Mouse (Mus musculus) intestine, postnatal 0 days (tissue): ENCODE measurements around the gene Ssmem1. TPM values are rescaled to one million over a fixed set of nuclear protein-coding genes. Genes with fewer than 3 reads are reported as not detected.

Experiments
- ATAC-seq: fragments of 200-750 bp; cut with Nextera tagmentation; 2 replicates; pipeline ENCODE4 v1.8.0; 2017; ENCODE audit warnings: mild to moderate bottlenecking, moderate TSS enrichment, moderate library complexity
- H3K27ac ChIP-seq: fragments of 300-500 bp; sonication (generic); 2 replicates; pipeline ENCODE4 v1.5.1; 2014; ENCODE audit warnings: mild to moderate bottlenecking, low read depth, low read length, moderate library complexity
- H3K27me3 ChIP-seq: fragments of 300-500 bp; sonication (generic); replicated peaks from 2 replicates; pipeline ENCODE4 v1.6.1; 2014; ENCODE audit warnings: low read length, mixed read lengths; ENCODE audit not compliant: control insufficient read depth, insufficient read depth
- H3K36me3 ChIP-seq: fragments of 300-500 bp; sonication (generic); 2 replicates; pipeline ENCODE4 v1.6.1; 2014; ENCODE audit warnings: mild to moderate bottlenecking, moderate library complexity; ENCODE audit not compliant: control insufficient read depth, insufficient read depth
- H3K4me1 ChIP-seq: fragments of 300-500 bp; sonication (generic); replicated peaks from 2 replicates; pipeline ENCODE4 v1.6.1; 2014; ENCODE audit warnings: antibody characterized with exemption, low read length, mixed read lengths; ENCODE audit not compliant: control insufficient read depth, insufficient read depth
- H3K4me2 ChIP-seq: fragments of 300-500 bp; sonication (generic); replicated peaks from 2 replicates; pipeline ENCODE4 v1.6.1; 2014; ENCODE audit warnings: low read depth, mild to moderate bottlenecking, moderate library complexity
- H3K4me3 ChIP-seq: fragments of 300-500 bp; sonication (generic); 2 replicates; pipeline ENCODE4 v1.5.1; 2014; ENCODE audit warnings: low read depth, low read length
- H3K9ac ChIP-seq: fragments of 300-500 bp; sonication (generic); 2 replicates; pipeline ENCODE4 v1.6.1; 2014; ENCODE audit warnings: mild to moderate bottlenecking, low read depth, low read length
- H3K9me3 ChIP-seq: fragments of 300-500 bp; sonication (generic); 2 replicates; pipeline ENCODE4 v1.6.1; 2016; ENCODE audit warnings: mixed run types; ENCODE audit not compliant: control insufficient read depth
- CTCF ChIP-seq: sonication (generic); IDR thresholded peaks from 2 replicates; pipeline ENCODE4 v1.5.1; 2016; ENCODE audit warnings: low read depth, mild to moderate bottlenecking, control low read depth, antibody characterized with exemption, moderate library complexity
- WGBS: fragments of 180-500 bp; shearing (Covaris S2); extraction: QIAGEN DNeasy Blood & Tissue Kit; methylation state at CpG from one replicate; pipeline ENCODE4 v1.1.7; 2014; 5-methylcytosine and 5-hydroxymethylcytosine counted together
- polyA plus RNA-seq: library from polyadenylated mRNA; unstranded; fragments of >200 nt; fragmentation: Nextera tagmentation; extraction: Ambion mirVana; gene quantifications from 2 replicates; pipeline ENCODE4 v1.2.1, GENCODE M21; 2015

Ssmem1 gene
- polyA plus RNA-seq, 1 experiment from 2014 or later, result not detected

- Histone ChIP-seq H3K9me3 (no peaks in the 10 kb centered on the region), H3K27ac (no peak overlapping the region), H3K27me3 (no peaks in the 10 kb centered on the region), H3K4me1 (no peaks in the 10 kb centered on the region), H3K36me3 (no peaks in the 10 kb centered on the region), H3K9ac (no peak overlapping the region), H3K4me2 (no peak overlapping the region), H3K4me3 (no peak overlapping the region)
- 77% methylated on average over 1 of the region's 1 CpGs for WGBS
- no peak for ATAC-seq
- no peak for TF ChIP-seq CTCF
Observed at GRCm38 (mm10) chr6:30468058-30468457, 41.6 kb upstream of the Ssmem1 start.

GRCm38 (mm10) chr6:30468684-30469083 lies 41.0 kb upstream of the Ssmem1 start:
- H3K27ac ChIP-seq, result no peak overlapping the region
- H3K27me3 ChIP-seq, result no peaks in the 10 kb centered on the region
- no peak overlapping the region for H3K4me2 ChIP-seq
- TF ChIP-seq CTCF, result peak; percentile 67
- H3K4me3 ChIP-seq, result no peak overlapping the region
- H3K4me1 ChIP-seq, result no peaks in the 10 kb centered on the region
- H3K36me3 ChIP-seq, result no peaks in the 10 kb centered on the region
- no peaks in the 10 kb centered on the region for H3K9me3 ChIP-seq
- no peak overlapping the region for H3K9ac ChIP-seq
- ATAC-seq, result no peak
- WGBS, result 63% methylated on average over 12 of the region's 12 CpGs

GRCm38 (mm10) chr6:30469370-30469769 lies 40.3 kb upstream of the Ssmem1 start:
- Histone ChIP-seq H3K4me1 (no peaks in the 10 kb centered on the region), H3K27ac (no peak overlapping the region), H3K27me3 (no peaks in the 10 kb centered on the region), H3K9me3 (no peaks in the 10 kb centered on the region), H3K4me3 (no peak overlapping the region), H3K36me3 (no peaks in the 10 kb centered on the region), H3K9ac (no peak overlapping the region), H3K4me2 (no peak overlapping the region)
- no peak for TF ChIP-seq CTCF
- no peak for ATAC-seq
- WGBS, result 78% methylated on average over 12 of the region's 12 CpGs

GRCm38 (mm10) chr6:30471706-30472105 lies 37.9 kb upstream of the Ssmem1 start:
- Histone ChIP-seq H3K27ac (no peak overlapping the region), H3K4me3 (no peak overlapping the region), H3K4me2 (no peak overlapping the region), H3K4me1 (no peaks in the 10 kb centered on the region), H3K36me3 (no peaks in the 10 kb centered on the region), H3K27me3 (no peaks in the 10 kb centered on the region), H3K9me3 (no peaks in the 10 kb centered on the region), H3K9ac (no peak overlapping the region)
- TF ChIP-seq CTCF, result no peak
- ATAC-seq, result no peak
- WGBS, result 69% methylated on average over 3 of the region's 3 CpGs

GRCm38 (mm10) chr6:30476025-30476765 lies 33.5 kb upstream of the Ssmem1 start:
- Histone ChIP-seq H3K4me3 (no peak overlapping the region), H3K4me2 (no peak overlapping the region), H3K4me1 (no peaks in the 10 kb centered on the region), H3K27ac (no peak overlapping the region), H3K36me3 (peaks cover 31% of the 10 kb centered on the region), H3K9ac (no peak overlapping the region), H3K27me3 (no peaks in the 10 kb centered on the region), H3K9me3 (no peaks in the 10 kb centered on the region)
- TF ChIP-seq CTCF, result no peak
- no peak for ATAC-seq
- WGBS, result 59% methylated on average over 10 of the region's 10 CpGs

- no peak overlapping the region for H3K27ac ChIP-seq
- H3K4me3 ChIP-seq, result no peak overlapping the region
- no peaks in the 10 kb centered on the region for H3K9me3 ChIP-seq
- TF ChIP-seq CTCF, result no peak
- H3K27me3 ChIP-seq, result no peaks in the 10 kb centered on the region
- H3K9ac ChIP-seq, result no peak overlapping the region
- H3K4me1 ChIP-seq, result no peaks in the 10 kb centered on the region
- 37% methylated on average over 8 of the region's 8 CpGs for WGBS
- H3K36me3 ChIP-seq, result peaks cover 39% of the 10 kb centered on the region
- H3K4me2 ChIP-seq, result no peak overlapping the region
- 0 out of 2 replicates have a peak, but pooled peaks have one; percentile 13 for ATAC-seq
Observed at GRCm38 (mm10) chr6:30477210-30477714, 32.4 kb upstream of the Ssmem1 start.
